ENCODE assay signal across 8 mouse cellular contexts in the genomic region with DNA sequence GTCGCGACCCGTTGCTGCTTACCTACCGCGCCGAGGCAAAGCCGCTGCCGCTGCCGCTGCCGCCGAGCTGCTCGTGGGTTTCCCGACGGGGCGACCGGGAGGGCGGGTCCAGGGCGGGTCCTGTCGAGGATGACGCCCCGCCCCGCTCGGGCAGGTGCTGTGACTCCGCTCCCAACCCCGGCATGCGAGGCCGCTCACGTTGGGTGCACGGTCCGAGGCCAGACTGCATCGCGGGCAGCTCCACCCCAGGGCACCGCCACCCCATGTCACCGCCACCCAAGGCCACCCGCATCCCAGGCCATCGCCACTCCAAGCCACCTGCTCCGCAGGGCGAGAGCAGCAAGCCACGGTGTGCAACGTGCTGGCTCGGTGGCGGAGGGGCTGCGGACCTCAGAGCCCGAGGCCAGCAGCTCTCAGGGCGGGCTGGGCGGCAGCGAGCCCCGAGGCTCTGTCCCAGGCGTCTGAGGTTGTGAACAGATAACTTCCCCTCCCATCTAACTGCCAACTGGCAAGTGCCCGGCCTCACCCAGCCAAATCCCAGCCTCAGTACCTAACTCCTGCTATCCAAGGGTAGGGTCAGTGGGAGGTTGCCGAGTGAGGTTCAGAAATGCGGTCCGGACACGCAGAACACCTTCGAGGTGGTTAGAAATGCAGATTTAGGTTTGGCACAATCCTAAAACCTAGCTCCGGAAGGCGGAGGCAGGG. TPM values are rescaled to one million over a fixed set of nuclear protein-coding genes. Genes with fewer than 3 reads are reported as not detected.
DNase-seq lines count a peak whose midpoint lies in the region; ATAC-seq and TF ChIP-seq lines count a peak whose summit lies in the region.

Gene Galnt6 (minus strand): TSS at position 96 of the 705 bp plus-strand sequence.

- H3K9ac ChIP-seq in forebrain, embryonic 15.5 days (replicated peaks), result no peak within 1 kb of the TSS
- H3K9ac ChIP-seq in limb, embryonic 14.5 days (ENCODE audit: low read depth, low read length, severe bottlenecking), result peak within 1 kb of the TSS; percentile 36; the same call in 1 of the 2 replicates
- 0 out of 2 replicates have a peak within 1 kb of the TSS, but pooled peaks have one; percentile 23 for H3K9ac ChIP-seq in midbrain, embryonic 14.5 days (replicated peaks; ENCODE audit: low read length)
- peak within 1 kb of the TSS; percentile 45 for H3K9ac ChIP-seq in stomach, postnatal 0 days (ENCODE audit: low read length)

- intact Hi-C loops in heart, postnatal 10 days (cut with DNase I), result no loop called here

- H3K36me3 ChIP-seq in heart, embryonic 10.5 days, result no peaks in the 10 kb centered on the region
- no peaks in the 10 kb centered on the region for H3K36me3 ChIP-seq in forebrain, embryonic 15.5 days
- H3K36me3 ChIP-seq in limb, embryonic 14.5 days (ENCODE audit: control insufficient read depth, insufficient read depth, low read length), result no peaks in the 10 kb centered on the region
- H3K36me3 ChIP-seq in midbrain, embryonic 14.5 days (ENCODE audit: control insufficient read depth, insufficient read depth, low read length), result no peaks in the 10 kb centered on the region
- H3K36me3 ChIP-seq in stomach, postnatal 0 days (ENCODE audit: control insufficient read depth, insufficient read depth, low read length), result no peaks in the 10 kb centered on the region

- H3K4me1 ChIP-seq in heart, embryonic 10.5 days, result peaks cover 20% of the 10 kb centered on the region
- peaks cover 11% of the 10 kb centered on the region for H3K4me1 ChIP-seq in forebrain, embryonic 15.5 days
- peaks cover 6% of the 10 kb centered on the region for H3K4me1 ChIP-seq in limb, embryonic 14.5 days (ENCODE audit: control insufficient read depth, insufficient read depth, low read length)
- peaks cover 10% of the 10 kb centered on the region for H3K4me1 ChIP-seq in midbrain, embryonic 14.5 days (ENCODE audit: control insufficient read depth, insufficient read depth, low read length)
- H3K4me1 ChIP-seq in stomach, postnatal 0 days (replicated peaks; ENCODE audit: control insufficient read depth, insufficient read depth), result peaks cover 4% of the 10 kb centered on the region

- 6% methylated on average over 47 of the region's 57 CpGs for WGBS in heart, embryonic 10.5 days
- WGBS in forebrain, embryonic 15.5 days, result 5% methylated on average over 46 of the region's 57 CpGs
- WGBS in limb, embryonic 14.5 days, result 4% methylated on average over 38 of the region's 57 CpGs
- WGBS in midbrain, embryonic 14.5 days, result 4% methylated on average over 57 of the region's 57 CpGs
- 14% methylated on average over 31 of the region's 57 CpGs for WGBS in stomach, postnatal 0 days

- TF ChIP-seq POLR2A in limb, embryonic 14.5 days (IDR thresholded peaks at IDR 0.05; ENCODE audit: borderline replicate concordance, extremely low read depth, insufficient read depth, insufficient read length), result no peak

- TF ChIP-seq EP300 in stomach, postnatal 0 days (optimal IDR thresholded peaks at IDR 0.05), result no peak

- no peak for TF ChIP-seq CTCF in stomach, postnatal 0 days (IDR thresholded peaks at IDR 0.05; ENCODE audit: low read depth)

- 0 out of 2 replicates have a peak within 1 kb of the TSS, but pooled peaks have one; percentile 47 for H3K27ac ChIP-seq in heart, embryonic 10.5 days
- H3K27ac ChIP-seq in forebrain, embryonic 15.5 days (replicated peaks), result no peak within 1 kb of the TSS
- H3K27ac ChIP-seq in limb, embryonic 14.5 days (replicated peaks; ENCODE audit: low read depth, low read length), result no peak within 1 kb of the TSS
- H3K27ac ChIP-seq in midbrain, embryonic 14.5 days (replicated peaks; ENCODE audit: low read depth, low read length), result no peak within 1 kb of the TSS
- H3K27ac ChIP-seq in stomach, postnatal 0 days (replicated peaks), result peak within 1 kb of the TSS; percentile 71

- peaks cover 69% of the 10 kb centered on the region for H3K27me3 ChIP-seq in heart, embryonic 10.5 days (ENCODE audit: insufficient read depth, poor library complexity, severe bottlenecking)
- H3K27me3 ChIP-seq in forebrain, embryonic 15.5 days, result peaks cover 43% of the 10 kb centered on the region
- H3K27me3 ChIP-seq in limb, embryonic 14.5 days (ENCODE audit: control insufficient read depth, insufficient read depth, low read length), result peaks cover 38% of the 10 kb centered on the region
- H3K27me3 ChIP-seq in midbrain, embryonic 14.5 days (ENCODE audit: control insufficient read depth, insufficient read depth, low read length), result peaks cover 33% of the 10 kb centered on the region
- H3K27me3 ChIP-seq in stomach, postnatal 0 days (ENCODE audit: control insufficient read depth, insufficient read depth, low read length), result no peaks in the 10 kb centered on the region

- DNase-seq in heart, embryonic 10.5 days (ENCODE audit: low spot score), result no peak
- no peak for DNase-seq in heart, postnatal 10 days
- DNase-seq in limb, embryonic 14.5 days (ENCODE audit: low spot score), result no peak
- DNase-seq in midbrain, embryonic 14.5 days, result no peak
- DNase-seq in stomach, postnatal 0 days (ENCODE audit: low spot score), result peak; percentile 89

- peak within 1 kb of the TSS; percentile 48 for H3K4me2 ChIP-seq in forebrain, embryonic 15.5 days (replicated peaks)
- peak within 1 kb of the TSS; percentile 53 for H3K4me2 ChIP-seq in limb, embryonic 14.5 days (replicated peaks; ENCODE audit: low read depth, low read length, severe bottlenecking)
- peak within 1 kb of the TSS; percentile 56 for H3K4me2 ChIP-seq in midbrain, embryonic 14.5 days (ENCODE audit: low read length)
- H3K4me2 ChIP-seq in stomach, postnatal 0 days (replicated peaks; ENCODE audit: low read depth), result peak within 1 kb of the TSS; percentile 57

- H3K9me3 ChIP-seq in heart, embryonic 10.5 days, result no peaks in the 10 kb centered on the region
- no peaks in the 10 kb centered on the region for H3K9me3 ChIP-seq in forebrain, embryonic 15.5 days
- H3K9me3 ChIP-seq in limb, embryonic 14.5 days (ENCODE audit: control insufficient read depth, low read length), result no peaks in the 10 kb centered on the region
- no peaks in the 10 kb centered on the region for H3K9me3 ChIP-seq in midbrain, embryonic 14.5 days (ENCODE audit: control insufficient read depth, low read length)
- no peaks in the 10 kb centered on the region for H3K9me3 ChIP-seq in stomach, postnatal 0 days (ENCODE audit: control insufficient read depth, low read length)

- H3K4me3 ChIP-seq in heart, embryonic 10.5 days, result peak within 1 kb of the TSS; percentile 62
- H3K4me3 ChIP-seq in forebrain, embryonic 15.5 days, result peak within 1 kb of the TSS; percentile 33
- H3K4me3 ChIP-seq in limb, embryonic 14.5 days (replicated peaks; ENCODE audit: low read length), result peak within 1 kb of the TSS; percentile 37
- peak within 1 kb of the TSS; percentile 33 for H3K4me3 ChIP-seq in midbrain, embryonic 14.5 days (replicated peaks; ENCODE audit: low read depth, low read length)
- peak within 1 kb of the TSS; percentile 37 for H3K4me3 ChIP-seq in stomach, postnatal 0 days (ENCODE audit: low read depth, low read length)

- ATAC-seq in activated CD4-positive, CD25-positive, alpha-beta regulatory T cell, adult 4 months, result no peak
- ATAC-seq in forebrain, embryonic 15.5 days (replicated peaks), result no peak
- no peak for ATAC-seq in limb, embryonic 14.5 days (ENCODE audit: low FRiP score, low read depth)
- ATAC-seq in midbrain, embryonic 14.5 days (ENCODE audit: low FRiP score, low TSS enrichment), result no peak
- ATAC-seq in stomach, postnatal 0 days (ENCODE audit: low FRiP score, low TSS enrichment), result peak; percentile 67
- no peak for ATAC-seq in frontal cortex, adult (ENCODE audit: low TSS enrichment)

RNA-seq across cellular contexts. Expression of gene Galnt6, which starts in this region (rescaled TPM):
- polyA plus RNA-seq in heart, embryonic 10.5 days (2016; fragmentation: Nextera tagmentation; extraction: Ambion mirVana), result 0.18 and 0.20 TPM in 2 replicates
- total RNA-seq in heart, postnatal 10 days (2021), result 1 to 10 TPM; 1.7 TPM
- polyA plus RNA-seq in activated CD4-positive, CD25-positive, alpha-beta regulatory T cell, adult 4 months (2017; shearing (Covaris generic)), result 10 to 100 TPM; 52.5 to 78.9 TPM
- polyA plus RNA-seq in forebrain, embryonic 15.5 days (2015; fragmentation: Nextera tagmentation; extraction: Ambion mirVana), result 0.13 and 0.27 TPM in 2 replicates
- 1.1 TPM in 2 replicates for polyA plus RNA-seq in limb, embryonic 14.5 days (2012; rRNA removed)
- 1.4 and 1.9 TPM in 2 replicates for polyA plus RNA-seq in limb, embryonic 14.5 days (2014; fragmentation: Nextera tagmentation; extraction: Ambion mirVana)
- polyA plus RNA-seq in midbrain, embryonic 14.5 days (2014; fragmentation: Nextera tagmentation; extraction: Ambion mirVana), result 0.14 TPM in 1 of 2 replicates, not detected in the other
- polyA plus RNA-seq in stomach, postnatal 0 days (2015; fragmentation: Nextera tagmentation; extraction: Ambion mirVana), result 9.5 and 11.0 TPM in 2 replicates

Comparison
In these comparisons a context has a peak if more than half of its experiments do, and no peak if none do; other contexts are left out.
1. H3K27ac ChIP-seq: peak in heart, embryonic 10.5 days (single experiment) and stomach, postnatal 0 days (single experiment); none in forebrain, embryonic 15.5 days (single experiment), limb, embryonic 14.5 days (single experiment) and midbrain, embryonic 14.5 days (single experiment).
2. Peak in every context shown above with its lines, with median percentiles within 50 percentile points of each other: H3K4me3 ChIP-seq and H3K4me2 ChIP-seq.